Mouse (Mus musculus) cerebellum, postnatal 36 days (tissue): ENCODE data around the gene C8g.
A peak's percentile ranks its signal among the peaks of the same experiment; 100 is the strongest.

ENCODE experiments used
- DNase-seq, 2 experiments: peaks; one replicate each; pipeline ENCODE4 v3.0.0; 2021 to 2022; ENCODE audit warnings: mixed read lengths in 2 of 2

C8g gene

DNA sequence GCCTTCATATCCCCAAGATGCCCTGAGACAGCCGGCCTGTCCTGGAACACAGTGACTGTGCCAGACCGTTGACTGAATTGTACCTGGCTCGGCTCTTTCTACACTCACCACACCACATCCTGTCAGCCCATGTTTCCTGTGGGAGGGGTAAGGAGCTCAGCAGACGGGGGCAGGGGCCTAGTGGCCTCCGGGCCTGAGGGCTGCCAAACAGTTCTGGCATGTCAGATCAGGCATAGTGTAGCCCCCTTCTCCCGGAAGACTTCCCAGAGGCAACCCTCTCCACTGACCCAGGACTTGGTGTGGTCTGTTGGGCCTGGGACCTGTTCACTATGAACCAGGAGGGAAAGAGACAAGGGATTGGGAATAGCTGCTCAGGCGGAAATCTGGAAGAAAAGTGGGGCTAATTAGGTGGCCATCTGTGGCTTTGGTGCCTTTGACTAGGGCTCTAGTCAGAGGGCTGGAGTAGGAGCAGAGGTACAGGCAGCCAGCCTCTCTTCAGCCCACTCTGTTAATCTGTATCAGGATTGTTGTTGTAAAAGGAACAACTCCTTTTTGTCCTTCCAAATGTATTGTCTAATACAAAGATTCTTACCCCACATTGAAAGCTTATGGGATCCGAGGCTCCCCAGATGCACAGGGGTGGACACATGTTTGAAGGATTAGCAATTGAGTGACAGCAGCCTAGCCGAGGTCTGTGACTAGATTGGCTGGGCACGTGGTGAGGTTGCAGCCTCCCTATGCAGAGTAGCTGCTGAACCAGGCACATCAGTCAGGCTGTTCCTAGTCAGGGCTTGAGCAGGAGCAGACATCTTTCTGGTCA, 35.5 kb downstream of the C8g start:
- peak in 1 of 2 experiments; percentile 33 for DNase-seq

DNA sequence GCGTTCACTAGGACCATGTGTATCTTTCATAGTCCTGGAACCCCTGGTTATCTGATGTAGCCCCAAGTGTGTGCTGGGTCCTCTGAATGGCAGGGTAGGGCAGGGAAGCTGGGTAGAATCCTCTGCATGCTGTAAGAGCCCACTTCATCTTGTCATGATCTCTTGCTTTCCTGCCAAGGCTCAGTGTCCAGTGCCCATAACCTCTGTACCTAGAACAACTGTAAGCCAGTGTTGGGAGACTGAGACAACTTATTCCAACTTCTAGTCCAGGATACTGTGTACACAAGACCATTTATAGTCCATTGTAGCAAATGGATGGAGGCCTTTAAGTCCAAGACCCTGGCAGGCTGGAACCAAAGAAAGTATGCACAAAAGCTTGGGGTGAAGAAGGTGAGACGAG, 36.3 kb downstream of the C8g start:
- DNase-seq = no peak

DNA sequence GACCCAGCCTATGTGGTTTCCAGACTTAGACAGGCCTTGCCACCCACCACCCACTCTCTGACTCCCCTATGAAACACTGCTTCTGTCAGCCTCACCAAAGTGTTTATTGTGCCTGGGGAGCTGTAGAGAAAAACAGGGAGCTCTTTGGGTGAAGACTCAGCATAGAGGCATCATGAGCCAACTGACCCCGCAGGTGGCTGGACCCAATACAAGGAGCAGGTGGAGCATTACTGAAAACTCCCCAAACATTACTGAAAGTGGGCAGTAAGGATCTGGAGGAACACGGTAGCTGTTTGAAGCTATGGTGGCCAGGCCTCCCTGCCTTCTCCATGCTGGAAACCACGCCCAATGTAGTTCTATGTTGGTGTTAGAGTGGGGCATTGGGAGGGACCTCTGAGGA, 37.9 kb downstream of the C8g start:
- peak; percentile 64 to 66 for DNase-seq

DNA sequence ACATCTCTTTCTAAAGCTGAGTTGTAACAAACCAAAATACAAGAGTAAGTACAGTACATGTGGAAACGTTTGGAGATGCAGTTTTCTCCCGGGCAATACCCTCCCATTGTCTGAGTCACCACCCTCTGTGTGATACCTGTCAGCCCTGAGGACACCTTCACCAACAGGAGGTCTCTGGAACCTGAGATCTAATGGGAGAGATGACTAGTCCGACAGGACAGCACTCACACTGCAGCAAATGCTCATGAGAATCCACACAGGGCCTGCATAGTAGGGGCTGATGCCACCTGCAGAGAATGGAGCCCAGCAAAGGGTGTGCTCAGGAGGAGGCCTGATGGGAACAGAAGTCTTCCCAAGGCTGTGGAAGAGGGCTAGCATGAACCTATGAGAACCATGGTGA, 40.1 kb downstream of the C8g start:
- DNase-seq = peak in 1 of 2 experiments; percentile 28

DNA sequence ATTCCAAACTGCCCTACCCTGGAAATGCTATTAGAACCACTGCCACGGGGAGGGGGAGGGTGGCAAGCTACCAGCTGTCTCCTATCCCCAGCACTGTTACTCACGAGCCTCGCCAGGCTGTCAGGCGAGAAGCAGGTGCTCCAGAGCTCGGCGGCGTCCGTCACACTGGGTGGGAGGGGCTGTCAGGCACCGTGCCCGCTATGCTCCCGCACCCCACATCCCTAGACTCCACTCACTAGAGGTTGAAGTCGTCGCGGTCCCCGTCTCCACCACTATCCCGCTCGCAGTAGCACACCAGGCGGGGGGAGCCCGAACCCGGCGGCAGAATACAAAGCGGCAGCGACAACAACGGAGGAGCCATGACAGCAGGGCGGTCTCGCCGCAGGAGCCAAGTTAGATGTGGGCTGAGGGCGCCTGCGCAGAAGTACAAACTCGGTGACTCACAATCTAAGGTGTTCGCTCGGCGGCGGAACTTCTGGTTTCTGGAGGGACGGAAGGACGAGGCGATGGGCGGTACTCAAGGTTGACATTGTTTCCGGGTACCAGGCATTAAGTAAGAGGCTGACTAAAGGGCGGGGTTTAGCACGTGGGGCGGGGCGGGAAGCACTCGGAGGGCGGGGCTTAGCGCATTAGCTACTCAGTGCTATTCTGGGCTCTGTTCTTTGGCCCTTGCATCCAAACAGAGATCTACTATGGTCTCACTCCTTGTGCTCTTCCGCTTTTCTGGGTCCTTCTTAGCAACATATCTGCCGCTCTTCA, 40.8 kb downstream of the C8g start, which contains the start of gene Paxx:
Paxx (minus strand) TSS at position 544 of the 759 bp plus-strand sequence.
- DNase-seq = peak; percentile 92 to 94

DNA sequence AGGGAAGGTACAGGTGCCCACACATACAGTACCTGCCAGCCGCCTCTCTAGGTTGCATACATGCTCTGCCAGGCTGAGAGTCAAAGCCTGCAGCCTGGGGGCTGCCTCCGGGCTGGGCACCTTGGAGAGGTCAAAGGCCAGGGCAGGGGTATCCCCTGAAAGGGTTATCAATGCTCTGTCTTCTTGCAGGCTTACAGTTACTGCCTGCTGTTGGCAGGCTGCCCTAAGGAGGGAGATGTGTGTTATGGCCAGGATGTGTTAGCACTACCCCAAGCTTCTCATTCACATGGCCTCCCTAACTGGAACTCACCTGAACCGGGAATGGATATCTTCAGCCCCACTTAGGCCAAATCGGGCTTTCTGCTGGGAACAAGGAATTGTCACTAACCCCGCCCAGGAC, 41.4 kb downstream of the C8g start:
- peak in 1 of 2 experiments; percentile 51 for DNase-seq

DNA sequence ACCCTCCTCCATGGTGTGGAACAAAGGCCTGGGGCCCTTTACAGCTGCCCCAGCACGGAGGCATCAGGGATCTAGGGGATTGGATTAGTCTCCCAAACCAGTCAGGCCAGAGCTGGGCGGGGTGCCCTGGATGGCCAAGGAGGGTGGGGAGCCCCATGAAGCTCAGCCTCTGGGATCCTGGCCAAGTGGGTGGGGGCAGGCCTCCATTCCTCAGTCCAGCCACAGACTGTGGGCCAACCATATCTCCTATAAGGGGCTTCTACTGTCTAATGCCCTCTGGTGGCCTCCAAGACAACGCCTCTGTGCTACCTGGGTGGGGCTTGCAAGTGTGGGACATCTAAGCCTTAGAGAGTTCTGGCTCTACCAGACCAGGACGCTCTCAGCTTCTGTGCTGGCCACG, 42.6 kb downstream of the C8g start:
- peak in 1 of 2 experiments; percentile 41 for DNase-seq

DNA sequence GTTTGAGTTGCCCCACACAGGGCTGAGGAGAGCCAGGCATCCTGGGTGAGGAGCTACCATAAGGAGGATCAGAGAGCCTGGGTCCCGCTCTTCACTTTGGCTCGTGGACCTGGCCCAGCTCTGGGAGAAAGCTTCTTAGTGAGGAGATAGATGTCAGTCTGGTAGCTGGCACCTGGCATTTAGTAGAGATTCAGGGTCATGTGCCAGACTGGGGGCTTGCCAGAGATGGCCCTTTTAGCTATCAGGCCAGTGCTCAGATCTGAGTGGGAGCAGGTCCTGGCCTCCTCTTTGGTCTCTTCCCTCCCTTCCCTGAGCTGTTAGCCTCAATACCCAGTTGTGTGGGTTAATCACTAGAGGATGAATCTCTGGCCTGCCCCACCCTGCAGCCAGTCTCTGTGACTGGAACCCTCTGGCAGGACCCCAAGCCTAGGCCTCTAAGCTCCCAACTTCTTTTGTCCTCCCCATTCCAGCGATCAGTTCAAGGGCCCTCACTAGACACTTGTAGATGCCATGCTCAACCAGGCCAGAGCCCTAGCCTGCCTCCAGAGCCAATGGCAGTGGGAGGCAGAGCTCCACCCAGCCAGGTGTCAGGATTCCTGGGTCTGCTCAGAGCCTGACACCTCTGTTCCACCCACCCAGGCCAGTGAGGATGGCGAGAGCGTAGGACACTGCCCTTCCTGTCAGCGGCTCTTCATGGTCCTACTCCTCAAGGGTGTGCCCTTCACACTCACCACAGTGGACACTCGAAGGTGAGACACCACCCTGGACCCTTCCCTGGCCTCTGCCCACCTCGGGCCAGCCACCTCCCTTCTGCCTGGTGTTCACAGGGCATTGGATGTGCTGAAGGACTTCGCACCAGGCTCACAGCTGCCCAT, 44.3 kb downstream of the C8g start:
- DNase-seq = peak; percentile 47 to 55

DNA sequence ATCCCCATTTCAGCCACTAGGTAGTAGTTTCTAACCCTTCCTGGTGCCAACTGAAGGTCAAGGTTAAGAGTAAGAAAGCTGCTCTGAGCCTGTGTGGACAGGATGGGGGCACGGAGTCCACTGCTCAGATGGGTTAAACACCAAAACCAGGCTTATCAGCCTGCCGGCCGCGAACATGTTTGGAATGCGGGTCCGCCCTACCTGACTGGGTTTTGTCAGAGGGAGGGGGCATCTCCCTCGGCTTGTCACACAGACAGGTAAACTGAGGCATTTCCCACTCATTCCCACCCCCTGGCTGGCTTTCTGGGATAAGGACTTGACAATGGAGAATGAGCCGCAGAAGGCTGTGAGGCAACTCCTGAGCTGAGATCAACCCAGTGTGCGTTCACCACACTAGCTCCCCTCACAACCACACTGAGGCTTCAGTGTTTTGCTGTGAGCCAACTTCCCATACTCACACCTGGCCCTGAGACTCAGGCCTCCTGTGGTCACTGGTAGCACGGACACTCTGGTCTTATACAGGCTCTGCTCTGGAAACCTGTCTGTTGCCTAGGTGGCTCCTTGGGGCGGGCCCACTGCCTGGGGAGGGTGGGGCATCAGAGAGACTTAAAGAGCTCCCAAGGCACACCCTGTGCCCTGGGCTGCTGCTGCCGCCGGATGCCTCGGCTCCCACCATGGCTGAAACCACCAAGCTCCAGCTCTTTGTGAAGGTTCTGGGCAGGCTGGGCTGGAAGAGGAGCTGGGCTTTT, 45.1 kb downstream of the C8g start, which contains the start of gene Clic3:
Clic3 (plus strand) TSS at position 634 of the 749 bp plus-strand sequence.
- no peak for DNase-seq

DNA sequence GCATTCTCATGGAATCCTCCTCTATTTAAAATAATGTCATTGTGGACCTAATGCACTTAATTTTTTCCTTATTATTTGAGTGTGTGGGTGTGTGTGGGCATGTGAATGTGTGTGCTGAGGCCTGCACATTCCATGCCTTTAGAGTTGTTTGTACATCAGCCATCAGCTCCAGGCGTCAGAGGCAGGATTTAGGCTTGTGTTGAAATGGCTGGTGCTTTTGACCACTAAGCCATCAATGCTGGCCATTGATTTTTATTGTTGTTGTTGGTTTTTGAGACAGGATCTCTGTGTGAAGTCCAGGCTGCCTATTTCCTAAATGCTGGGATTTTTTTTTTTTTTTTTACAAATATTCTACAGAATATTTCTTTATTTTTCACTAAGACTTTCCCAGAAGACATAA, 48.6 kb downstream of the C8g start:
- no peak for DNase-seq

DNA sequence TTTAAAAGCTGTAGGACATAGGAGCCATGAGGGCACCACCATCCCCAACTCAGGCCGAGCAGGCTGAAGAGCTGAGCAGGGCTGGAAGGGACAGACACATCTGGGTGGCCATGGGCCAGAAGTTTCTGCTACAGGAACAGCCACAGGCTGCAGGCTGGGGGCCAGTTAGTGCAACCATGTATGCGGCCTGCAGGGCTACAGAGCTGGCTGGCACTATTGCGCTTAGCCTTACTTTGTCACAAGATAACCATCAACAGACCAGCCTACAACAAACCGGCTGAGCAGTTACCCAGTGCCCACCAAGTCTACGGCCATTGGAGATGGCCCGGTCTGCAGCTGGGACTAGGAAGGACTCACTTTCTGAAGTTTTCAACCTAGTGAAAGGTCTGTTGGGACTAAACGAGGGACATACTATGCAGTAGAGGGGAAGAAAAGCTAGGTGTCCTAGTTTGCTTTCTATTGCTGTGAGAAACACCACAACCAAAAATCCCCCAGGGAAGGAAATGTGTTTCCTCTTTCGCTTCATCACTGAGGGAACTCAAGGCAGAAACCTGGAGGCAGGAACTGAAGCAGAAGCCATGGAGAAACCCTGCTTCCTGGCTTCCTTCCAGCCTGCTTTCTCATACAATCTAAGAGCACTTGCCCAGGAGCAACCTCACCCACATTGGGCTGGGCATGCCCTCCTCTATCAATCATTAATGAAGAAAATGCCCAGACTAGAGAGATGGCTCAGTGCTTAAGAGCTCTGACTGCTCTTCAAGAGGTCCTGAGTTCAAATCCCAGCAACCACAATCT, 50.5 kb downstream of the C8g start:
- DNase-seq = no peak
